Mouse (Mus musculus) lung, postnatal 0 days (tissue): ENCODE results near the gene Isoc2b.

Experiments used
- CTCF ChIP-seq: IDR thresholded peaks from 2 replicates; pipeline ENCODE4 v1.5.1; 2016; ENCODE audit warnings: antibody characterized with exemption, mild to moderate bottlenecking
- EP300 ChIP-seq: IDR thresholded peaks from 2 replicates; pipeline ENCODE4 v1.6.1; 2016; ENCODE audit warnings: antibody characterized with exemption, mild to moderate bottlenecking, control low read depth

DNA sequence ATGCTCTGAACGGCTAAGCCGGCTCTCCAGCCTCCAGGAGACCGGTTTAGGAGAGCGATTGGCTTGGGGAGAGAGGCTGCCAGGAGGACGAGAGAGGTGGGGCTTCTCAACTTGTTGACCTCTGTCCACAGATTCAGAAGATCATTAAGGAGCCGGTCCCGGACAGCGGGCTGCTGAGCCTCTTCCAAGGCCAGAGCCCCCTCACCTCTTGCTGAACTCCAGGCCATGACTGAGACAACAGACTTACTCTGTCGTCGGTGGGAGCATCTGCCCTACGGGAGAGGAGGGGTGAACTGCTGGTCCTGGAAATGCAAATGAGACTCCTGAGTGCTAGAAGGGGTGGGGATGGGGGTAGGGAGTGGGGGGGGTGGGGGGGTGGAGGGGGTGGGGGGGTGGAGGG is 25.1 kb upstream of the Isoc2b start:
- TF ChIP-seq CTCF (no peak), EP300 (no peak)
